Mouse (Mus musculus) myocyte (in vitro differentiated cells): ENCODE measurements around the gene Otop2. TPM values are rescaled to one million over a fixed set of nuclear protein-coding genes. Genes with fewer than 3 reads are reported as not detected.

ENCODE experiments used
- H3K27me3 ChIP-seq: one replicate; pipeline ENCODE4 v1.6.1; 2011; ENCODE audit not compliant: control insufficient read depth, insufficient read depth, insufficient read length
- H3K36me3 ChIP-seq: one replicate; pipeline ENCODE4 v1.6.1; 2011; ENCODE audit not compliant: control insufficient read depth, insufficient read depth
- H3K4me2 ChIP-seq: one replicate; pipeline ENCODE4 v1.6.1; 2011; ENCODE audit warnings: low read depth, control low read depth
- H3K4me3 ChIP-seq: one replicate; pipeline ENCODE4 v1.5.1; 2011; ENCODE audit warnings: mild to moderate bottlenecking, control low read depth, moderate library complexity
- H3K79me2 ChIP-seq: one replicate; pipeline ENCODE4 v1.6.1; 2011; ENCODE audit not compliant: control insufficient read depth, insufficient read depth
- H3ac ChIP-seq: one replicate; pipeline ENCODE4 v1.6.1; 2011; ENCODE audit not compliant: control insufficient read depth, insufficient read length
- CEBPB ChIP-seq: IDR thresholded peaks from 2 replicates; pipeline ENCODE4 v1.6.1; 2011; ENCODE audit warnings: mild to moderate bottlenecking, moderate library complexity; ENCODE audit not compliant: poor library complexity, insufficient read depth, severe bottlenecking
- E2F4 ChIP-seq: IDR thresholded peaks from one replicate; pipeline ENCODE4 v1.6.1; 2011; ENCODE audit warnings: mild to moderate bottlenecking, control low read depth, moderate library complexity; ENCODE audit not compliant: insufficient read depth
- MAX ChIP-seq: IDR thresholded peaks from one replicate; pipeline ENCODE4 v1.6.1; 2011; ENCODE audit warnings: low read depth, mild to moderate bottlenecking, control low read depth
- MYOD1 ChIP-seq, 3 experiments: IDR thresholded peaks; one replicate each; pipeline ENCODE4 v1.6.1; 2011; ENCODE audit warnings: control low read depth in 2 of 3, low read depth in 2 of 3, mild to moderate bottlenecking in 2 of 3, moderate library complexity in 1 of 3; ENCODE audit not compliant: insufficient read length in 2 of 3, control insufficient read depth in 1 of 3
- MYOG ChIP-seq, 3 experiments: IDR thresholded peaks; one replicate each; pipeline ENCODE4 v1.6.1; 2011; ENCODE audit warnings: control low read depth in 2 of 3, low read depth in 2 of 3, mild to moderate bottlenecking in 2 of 3; ENCODE audit not compliant: insufficient read length in 2 of 3, control insufficient read depth in 1 of 3, insufficient read depth in 1 of 3
- POLR2A ChIP-seq: IDR thresholded peaks from one replicate; pipeline ENCODE4 v1.6.1; 2011; ENCODE audit warnings: low read depth, mild to moderate bottlenecking, control low read depth, moderate library complexity; ENCODE audit not compliant: insufficient read length
- POLR2AphosphoS2 ChIP-seq: IDR thresholded peaks from one replicate; pipeline ENCODE4 v1.6.1; 2011; ENCODE audit warnings: low read depth, control low read depth; ENCODE audit not compliant: insufficient read length
- REST ChIP-seq: IDR thresholded peaks from one replicate; pipeline ENCODE4 v1.6.1; 2011; ENCODE audit warnings: mild to moderate bottlenecking, control low read depth, moderate library complexity; ENCODE audit not compliant: insufficient read depth, insufficient read length
- SRF ChIP-seq: IDR thresholded peaks from one replicate; pipeline ENCODE4 v1.6.1; 2011; ENCODE audit warnings: low read depth; ENCODE audit not compliant: control insufficient read depth, insufficient read length
- TCF12 ChIP-seq: IDR thresholded peaks from one replicate; pipeline ENCODE4 v1.6.1; 2011; ENCODE audit warnings: mild to moderate bottlenecking, control low read depth; ENCODE audit not compliant: poor library complexity, insufficient read depth, severe bottlenecking
- TCF3 ChIP-seq: IDR thresholded peaks from one replicate; pipeline ENCODE4 v1.6.1; 2011; ENCODE audit warnings: low read depth, control low read depth; ENCODE audit not compliant: insufficient read length
- USF1 ChIP-seq: IDR thresholded peaks from one replicate; pipeline ENCODE4 v1.6.1; 2011; ENCODE audit warnings: low read depth, mild to moderate bottlenecking, control low read depth, moderate library complexity
- polyA plus RNA-seq: library from polyadenylated mRNA; unstranded; fragments of >200 nt; fragmentation: generic; extraction: Trizol; gene quantifications from one replicate; pipeline ENCODE4 v1.2.1, GENCODE M21; 2012; ENCODE audit warnings: missing spikeins

Otop2 gene
- polyA plus RNA-seq, result 0.01 TPM

- no peak within 1 kb of the TSS for H3ac ChIP-seq
- H3K36me3 ChIP-seq, result no peaks in the 10 kb centered on the region
- no peak within 1 kb of the TSS for H3K4me2 ChIP-seq
- TF ChIP-seq TCF3, result no peak
- no peak for TF ChIP-seq MYOG (IDR thresholded peaks at IDR 0.05; ENCODE audit: control insufficient read depth in 1 of 3, insufficient read depth in 1 of 3, insufficient read length in 2 of 3, low read depth in 2 of 3)
- TF ChIP-seq E2F4, result no peak
- no peak for TF ChIP-seq MAX
- H3K4me3 ChIP-seq, result no peak within 1 kb of the TSS
- H3K27me3 ChIP-seq, result no peaks in the 10 kb centered on the region
- H3K79me2 ChIP-seq, result no peaks in the 10 kb centered on the region
Observed at GRCm38 (mm10) chr11:115306863-115307262, at the start of gene Otop2. Gene Otop2, plus strand, starts transcription at chr11:115307163.

- no peak for TF ChIP-seq USF1
- TF ChIP-seq TCF12, result no peak
- no peak for TF ChIP-seq MYOG (IDR thresholded peaks at IDR 0.05; ENCODE audit: control insufficient read depth in 1 of 3, insufficient read depth in 1 of 3, insufficient read length in 2 of 3, low read depth in 2 of 3)
- TF ChIP-seq REST, result no peak
- no peak for TF ChIP-seq POLR2AphosphoS2
- TF ChIP-seq CEBPB, result no peak
- TF ChIP-seq MAX, result no peak
- TF ChIP-seq E2F4, result no peak
- TF ChIP-seq SRF, result no peak
- TF ChIP-seq MYOD1 (IDR thresholded peaks at IDR 0.05; ENCODE audit: control insufficient read depth in 1 of 3, insufficient read length in 2 of 3, low read depth in 2 of 3), result no peak
- TF ChIP-seq POLR2A, result no peak
- TF ChIP-seq TCF3, result no peak
- Histone ChIP-seq H3ac (no peak overlapping the region), H3K36me3 (no peaks in the 10 kb centered on the region), H3K27me3 (peaks cover 69% of the 10 kb centered on the region), H3K4me2 (no peak overlapping the region), H3K4me3 (no peak overlapping the region), H3K79me2 (no peaks in the 10 kb centered on the region)
Observed at GRCm38 (mm10) chr11:115257775-115258510, 49.0 kb upstream of the Otop2 start.

GRCm38 (mm10) chr11:115259134-115259533, 47.8 kb upstream of the Otop2 start:
- Histone ChIP-seq H3K4me3 (no peak overlapping the region), H3K79me2 (no peaks in the 10 kb centered on the region), H3K27me3 (peaks cover 67% of the 10 kb centered on the region), H3ac (no peak overlapping the region), H3K36me3 (no peaks in the 10 kb centered on the region), H3K4me2 (no peak overlapping the region)
- TF ChIP-seq TCF12 (no peak), MYOD1 (IDR thresholded peaks at IDR 0.05; ENCODE audit: control insufficient read depth in 1 of 3, insufficient read length in 2 of 3, low read depth in 2 of 3) (no peak), MAX (no peak), MYOG (IDR thresholded peaks at IDR 0.05; ENCODE audit: control insufficient read depth in 1 of 3, insufficient read depth in 1 of 3, insufficient read length in 2 of 3, low read depth in 2 of 3) (no peak), USF1 (no peak), POLR2A (no peak), REST (no peak), E2F4 (no peak), POLR2AphosphoS2 (no peak), TCF3 (no peak), CEBPB (no peak), SRF (no peak)

GRCm38 (mm10) chr11:115262954-115263353, 44.0 kb upstream of the Otop2 start:
- Histone ChIP-seq H3K4me3 (no peak overlapping the region), H3K4me2 (no peak overlapping the region), H3K79me2 (no peaks in the 10 kb centered on the region), H3ac (no peak overlapping the region), H3K36me3 (no peaks in the 10 kb centered on the region), H3K27me3 (peaks cover 69% of the 10 kb centered on the region)
- TF ChIP-seq USF1 (no peak), POLR2AphosphoS2 (no peak), REST (no peak)

- Histone ChIP-seq H3K79me2 (no peaks in the 10 kb centered on the region), H3K27me3 (peaks cover 65% of the 10 kb centered on the region), H3K36me3 (no peaks in the 10 kb centered on the region), H3K4me3 (no peak overlapping the region), H3ac (no peak overlapping the region), H3K4me2 (no peak overlapping the region)
- TF ChIP-seq E2F4 (no peak), MYOD1 (IDR thresholded peaks at IDR 0.05; ENCODE audit: control insufficient read depth in 1 of 3, insufficient read length in 2 of 3, low read depth in 2 of 3) (no peak), POLR2AphosphoS2 (no peak), TCF12 (no peak), USF1 (no peak), MAX (no peak), POLR2A (no peak), TCF3 (no peak), CEBPB (no peak), MYOG (IDR thresholded peaks at IDR 0.05; ENCODE audit: control insufficient read depth in 1 of 3, insufficient read depth in 1 of 3, insufficient read length in 2 of 3, low read depth in 2 of 3) (no peak)
Observed at GRCm38 (mm10) chr11:115264136-115264861, 42.7 kb upstream of the Otop2 start.
